Mouse (Mus musculus) hindbrain, postnatal 0 days (tissue): ENCODE data around the gene Esr2. TPM values are rescaled to one million over a fixed set of nuclear protein-coding genes. Genes with fewer than 3 reads are reported as not detected.
A peak's percentile ranks its signal among the peaks of the same experiment; 100 is the strongest.

Source experiments
- ATAC-seq: fragments of 200-750 bp; cut with Nextera tagmentation; 2 replicates; pipeline ENCODE4 v1.8.0; 2017; ENCODE audit warnings: mild to moderate bottlenecking, moderate TSS enrichment, moderate library complexity
- DNase-seq: peaks from one replicate; pipeline ENCODE4 v3.0.0-alpha.2; 2015; ENCODE audit warnings: low spot score
- H3K27ac ChIP-seq: fragments of 300-500 bp; sonication (generic); 2 replicates; pipeline ENCODE4 v1.5.1; 2014; ENCODE audit warnings: mild to moderate bottlenecking
- H3K27me3 ChIP-seq: fragments of 300-500 bp; sonication (generic); 2 replicates; pipeline ENCODE4 v1.6.1; 2014; ENCODE audit warnings: low read length, mixed read lengths; ENCODE audit not compliant: insufficient read depth
- H3K36me3 ChIP-seq: fragments of 300-500 bp; sonication (generic); 2 replicates; pipeline ENCODE4 v1.6.1; 2014; ENCODE audit warnings: low read length, mixed read lengths; ENCODE audit not compliant: insufficient read depth
- H3K4me1 ChIP-seq: fragments of 300-500 bp; sonication (generic); 2 replicates; pipeline ENCODE4 v1.6.1; 2014; ENCODE audit warnings: antibody characterized with exemption, low read length, mixed read lengths; ENCODE audit not compliant: insufficient read depth
- H3K4me2 ChIP-seq: fragments of 300-500 bp; sonication (generic); 2 replicates; pipeline ENCODE4 v1.6.1; 2014; ENCODE audit warnings: low read depth, mild to moderate bottlenecking, low read length, moderate library complexity, mixed read lengths
- H3K4me3 ChIP-seq: fragments of 300-500 bp; sonication (generic); 2 replicates; pipeline ENCODE4 v1.5.1; 2014; ENCODE audit warnings: low read length
- H3K9ac ChIP-seq: fragments of 300-500 bp; sonication (generic); replicated peaks from 2 replicates; pipeline ENCODE4 v1.6.1; 2014; ENCODE audit warnings: mild to moderate bottlenecking, low read length, moderate library complexity, mixed read lengths
- H3K9me3 ChIP-seq: fragments of 300-500 bp; sonication (generic); 2 replicates; pipeline ENCODE4 v1.6.1; 2016; ENCODE audit warnings: low read length, mixed read lengths
- CTCF ChIP-seq: IDR thresholded peaks from 2 replicates; pipeline ENCODE4 v1.5.1; 2016; ENCODE audit warnings: antibody characterized with exemption, control low read depth, low read depth
- WGBS: fragments of 180-500 bp; shearing (Covaris S2); extraction: QIAGEN DNeasy Blood & Tissue Kit; methylation state at CpG from one replicate; pipeline ENCODE4 v1.1.7; 2014; 5-methylcytosine and 5-hydroxymethylcytosine counted together
- polyA plus RNA-seq: library from polyadenylated mRNA; unstranded; fragments of >200 nt; fragmentation: Nextera tagmentation; extraction: Ambion mirVana; gene quantifications from 2 replicates; pipeline ENCODE4 v1.2.1, GENCODE M21; 2015
- total RNA-seq: library from RNA; depleted of rRNA; stranded (reverse); fragments of >200 nt; gene quantifications from 2 replicates; pipeline ENCODE4 v1.2.3, GENCODE M21; 2014

The Esr2 gene
- total and polyA plus RNA-seq, 2 experiments from 2014 or later = 0.28 to 0.31 TPM

DNA sequence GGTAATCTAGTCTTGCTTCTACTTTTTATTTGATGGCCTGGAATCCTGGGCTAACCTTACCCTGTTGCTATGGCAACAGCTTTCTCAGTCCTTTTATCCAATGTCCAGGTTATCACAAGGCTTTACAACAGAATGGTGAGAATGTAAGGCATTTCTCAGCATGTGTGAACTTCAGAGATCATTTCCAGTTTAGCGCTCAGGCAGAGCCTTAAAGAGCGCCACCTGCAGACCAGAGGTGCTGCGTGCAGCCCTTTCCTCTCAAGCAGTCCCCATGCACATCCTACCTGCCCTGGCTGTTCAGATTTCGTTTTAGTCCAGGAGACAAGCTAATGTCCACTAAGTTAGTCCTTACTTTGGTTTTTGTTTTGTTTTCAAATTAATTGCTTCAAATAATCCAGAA is 46.8 kb downstream of the Esr2 start:
- Histone ChIP-seq H3K27ac (no peak overlapping the region), H3K9me3 (no peaks in the 10 kb centered on the region), H3K9ac (no peak overlapping the region), H3K4me1 (no peaks in the 10 kb centered on the region), H3K27me3 (no peaks in the 10 kb centered on the region), H3K4me3 (no peak overlapping the region), H3K4me2 (no peak overlapping the region), H3K36me3 (no peaks in the 10 kb centered on the region)
- ATAC-seq (no peak), DNase-seq (peak; percentile 53)
- TF ChIP-seq CTCF = peak; percentile 66
- 26% methylated on average over 4 of the region's 4 CpGs for WGBS

DNA sequence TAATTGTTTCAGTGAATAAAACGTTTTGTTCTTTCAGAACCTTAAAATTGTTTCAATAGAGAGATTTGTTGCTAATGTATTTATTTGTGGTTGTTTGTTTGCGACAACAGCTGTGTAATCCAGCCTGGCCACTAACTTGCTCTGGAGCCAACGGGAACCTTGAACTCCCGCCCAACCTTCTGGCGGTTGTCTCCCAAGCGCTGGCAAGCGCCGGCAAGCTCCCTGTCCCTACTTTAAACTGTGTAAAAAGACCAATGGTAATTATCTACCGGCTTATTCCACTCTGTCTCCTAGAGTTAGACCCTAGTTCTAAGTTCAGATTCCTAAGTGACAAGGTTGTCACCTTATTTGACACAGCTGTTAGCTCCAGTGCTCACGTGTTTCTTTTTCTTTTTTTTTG is 48.2 kb downstream of the Esr2 start:
- TF ChIP-seq CTCF = no peak
- Histone ChIP-seq H3K9me3 (no peaks in the 10 kb centered on the region), H3K4me3 (no peak overlapping the region), H3K4me2 (no peak overlapping the region), H3K4me1 (no peaks in the 10 kb centered on the region), H3K27ac (no peak overlapping the region), H3K36me3 (no peaks in the 10 kb centered on the region), H3K9ac (no peak overlapping the region), H3K27me3 (no peaks in the 10 kb centered on the region)
- no peak for DNase-seq
- ATAC-seq = no peak
- WGBS = 66% methylated on average over 10 of the region's 10 CpGs

DNA sequence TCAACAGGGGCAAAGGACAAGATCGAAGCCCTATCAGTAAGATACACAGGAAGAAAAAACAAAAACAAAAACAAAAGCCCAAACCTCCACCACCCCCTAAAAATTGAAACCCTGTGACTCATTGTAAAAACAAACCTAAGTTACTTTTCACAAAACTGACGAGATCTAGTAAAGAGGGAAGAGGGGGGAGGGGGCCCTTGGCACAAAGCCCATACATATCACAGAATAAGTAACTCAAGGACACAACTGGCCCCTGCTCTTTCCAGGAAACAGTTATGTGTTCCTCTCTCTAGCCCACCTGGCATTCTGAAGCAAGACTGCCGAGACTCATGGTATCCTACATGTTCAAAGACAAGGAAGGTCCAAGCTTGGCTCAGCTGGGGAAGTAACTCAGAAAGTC is 48.8 kb downstream of the Esr2 start:
- no peaks in the 10 kb centered on the region for H3K36me3 ChIP-seq
- H3K27me3 ChIP-seq = no peaks in the 10 kb centered on the region
- ATAC-seq (no peak), DNase-seq (no peak)
- 71% methylated on average over 3 of the region's 3 CpGs for WGBS
- no peak overlapping the region for H3K27ac ChIP-seq
- no peak overlapping the region for H3K9ac ChIP-seq
- no peak for TF ChIP-seq CTCF
- H3K4me1 ChIP-seq = no peaks in the 10 kb centered on the region
- H3K4me3 ChIP-seq = no peak overlapping the region
- no peaks in the 10 kb centered on the region for H3K9me3 ChIP-seq
- no peak overlapping the region for H3K4me2 ChIP-seq

DNA sequence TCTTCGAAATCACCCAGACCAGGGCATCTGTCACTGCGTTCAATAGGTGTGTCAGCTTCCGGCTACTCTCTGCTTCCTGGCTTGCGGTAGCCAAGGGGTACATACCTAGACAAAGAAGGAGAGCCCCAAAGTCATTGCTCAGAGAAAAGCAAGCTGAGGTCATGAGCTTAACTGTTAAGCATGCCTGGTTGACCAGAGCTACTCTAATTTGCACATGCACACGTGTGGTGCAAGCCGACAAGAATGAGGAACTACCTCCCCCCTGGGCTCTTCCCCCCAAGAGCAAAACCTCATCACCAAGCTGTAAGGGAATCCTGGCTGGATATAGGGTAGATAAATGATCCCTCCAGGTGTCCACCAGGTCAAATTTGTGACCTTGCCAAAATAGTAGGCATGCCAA is 53.8 kb downstream of the Esr2 start:
- H3K9me3 ChIP-seq = no peaks in the 10 kb centered on the region
- H3K27me3 ChIP-seq = no peaks in the 10 kb centered on the region
- 86% methylated on average over 6 of the region's 6 CpGs for whole genome bisulfite sequencing
- TF ChIP-seq CTCF = no peak
- H3K27ac ChIP-seq = no peak overlapping the region
- no peaks in the 10 kb centered on the region for H3K36me3 ChIP-seq
- H3K4me3 ChIP-seq = no peak overlapping the region
- H3K4me2 ChIP-seq = no peak overlapping the region
- no peak for DNase-seq
- no peak overlapping the region for H3K9ac ChIP-seq
- ATAC-seq = no peak
- no peaks in the 10 kb centered on the region for H3K4me1 ChIP-seq

DNA sequence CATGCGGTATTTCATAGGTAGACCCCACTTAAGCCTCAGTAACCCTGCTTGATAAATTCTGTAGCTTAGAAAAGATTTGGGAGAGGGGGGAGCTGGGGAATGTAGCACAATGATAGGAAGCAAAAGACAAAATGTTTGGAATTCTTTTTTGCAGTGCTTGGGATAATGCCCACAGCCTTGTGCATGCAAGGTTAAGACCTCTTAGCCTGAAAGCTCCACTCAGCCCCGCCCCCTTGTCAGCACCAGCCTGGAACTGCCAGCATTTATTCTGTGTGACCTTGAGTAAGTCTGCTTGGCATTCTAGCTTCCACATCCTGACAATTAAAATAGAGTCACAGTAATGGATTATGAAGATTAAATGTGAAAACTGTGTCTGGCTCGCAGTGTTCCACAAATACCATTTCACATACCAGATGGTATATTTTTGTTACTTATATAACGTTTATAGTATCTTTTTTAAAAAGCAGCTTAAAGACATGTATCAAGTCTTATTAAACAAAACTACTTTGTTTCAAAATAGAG is 59.4 kb downstream of the Esr2 start:
- TF ChIP-seq CTCF = no peak
- Histone ChIP-seq H3K4me2 (no peak overlapping the region), H3K9me3 (no peaks in the 10 kb centered on the region), H3K27me3 (no peaks in the 10 kb centered on the region), H3K4me3 (no peak overlapping the region), H3K9ac (no peak overlapping the region), H3K27ac (no peak overlapping the region), H3K36me3 (no peaks in the 10 kb centered on the region), H3K4me1 (no peaks in the 10 kb centered on the region)
- no peak for ATAC-seq
- no peak for DNase-seq
- 71% methylated on average over 4 of the region's 4 CpGs for WGBS

DNA sequence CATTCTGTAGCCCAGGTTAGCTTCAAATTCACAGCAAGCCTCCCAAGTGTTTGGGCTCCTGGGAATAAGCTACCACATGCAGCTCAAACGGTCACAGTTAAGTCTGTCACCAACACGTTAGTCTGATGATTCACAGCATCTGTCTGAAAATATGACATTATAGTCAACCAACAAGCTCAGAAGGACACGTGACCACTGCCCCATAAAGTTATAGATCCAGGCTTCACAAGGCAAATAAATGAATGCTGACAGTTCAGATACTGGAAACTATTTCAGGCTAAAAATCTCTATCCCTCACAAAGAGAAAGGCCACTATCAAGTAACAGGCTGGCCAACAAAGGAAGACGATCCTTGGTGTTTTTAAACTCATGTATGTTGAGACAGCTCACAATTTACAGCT is 60.5 kb downstream of the Esr2 start:
- Histone ChIP-seq H3K9ac (no peak overlapping the region), H3K36me3 (no peaks in the 10 kb centered on the region), H3K9me3 (no peaks in the 10 kb centered on the region), H3K4me1 (no peaks in the 10 kb centered on the region), H3K27me3 (no peaks in the 10 kb centered on the region), H3K27ac (no peak overlapping the region), H3K4me3 (no peak overlapping the region), H3K4me2 (no peak overlapping the region)
- no peak for ATAC-seq
- no peak for TF ChIP-seq CTCF
- 79% methylated on average over 4 of the region's 4 CpGs for WGBS
- no peak for DNase-seq

DNA sequence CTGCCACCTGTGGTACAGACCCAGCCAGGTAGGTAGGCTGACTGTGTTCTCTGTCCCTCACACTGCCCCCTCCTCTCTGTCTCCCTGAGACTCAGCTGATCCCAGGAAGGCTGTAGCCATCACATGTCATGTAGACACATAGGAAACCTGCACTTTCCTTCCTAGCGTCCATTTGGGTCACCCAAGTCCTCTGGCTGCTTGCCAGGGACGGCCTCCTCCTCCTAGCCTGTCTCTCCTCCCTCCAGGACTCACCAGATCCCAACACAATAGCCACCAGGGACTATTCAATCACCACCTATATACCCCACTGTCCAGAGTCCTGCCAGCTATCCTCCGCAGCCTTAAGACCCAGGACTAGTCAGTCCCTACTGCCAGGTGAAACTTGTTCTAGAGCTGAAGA is 66.0 kb downstream of the Esr2 start:
- WGBS = 75% methylated on average over 3 of the region's 3 CpGs
- no peaks in the 10 kb centered on the region for H3K9me3 ChIP-seq
- H3K4me2 ChIP-seq = no peak overlapping the region
- no peak for ATAC-seq
- peaks cover 25% of the 10 kb centered on the region for H3K36me3 ChIP-seq
- DNase-seq = no peak
- no peaks in the 10 kb centered on the region for H3K4me1 ChIP-seq
- H3K4me3 ChIP-seq = no peak overlapping the region
- no peak overlapping the region for H3K27ac ChIP-seq
- H3K27me3 ChIP-seq = no peaks in the 10 kb centered on the region
- no peak overlapping the region for H3K9ac ChIP-seq
- TF ChIP-seq CTCF = no peak
